Mouse (Mus musculus) embryonic facial prominence, embryonic 10.5 days (tissue): ENCODE measurements around the gene Dll3. TPM values are rescaled to one million over a fixed set of nuclear protein-coding genes. Genes with fewer than 3 reads are reported as not detected.
A peak's percentile ranks its signal among the peaks of the same experiment; 100 is the strongest.

Source experiments
- DNase-seq: peaks from one replicate; pipeline ENCODE4 v3.0.0-alpha.2; 2017; ENCODE audit warnings: low spot score
- H3K27ac ChIP-seq: fragments of 300-500 bp; sonication (generic); replicated peaks from 2 replicates; pipeline ENCODE4 v1.5.1; 2016; ENCODE audit warnings: mild to moderate bottlenecking
- H3K27me3 ChIP-seq: fragments of 300-500 bp; sonication (generic); replicated peaks from 2 replicates; pipeline ENCODE4 v1.6.1; 2016; ENCODE audit warnings: low read depth, mild to moderate bottlenecking; ENCODE audit not compliant: poor library complexity, severe bottlenecking
- H3K36me3 ChIP-seq: fragments of 300-500 bp; sonication (generic); replicated peaks from 2 replicates; pipeline ENCODE4 v1.6.1; 2016; ENCODE audit warnings: mild to moderate bottlenecking, moderate library complexity
- H3K4me1 ChIP-seq: fragments of 300-500 bp; sonication (generic); 2 replicates; pipeline ENCODE4 v1.6.1; 2016
- H3K4me3 ChIP-seq: fragments of 300-500 bp; sonication (generic); 2 replicates; pipeline ENCODE4 v1.5.1; 2016; ENCODE audit warnings: mild to moderate bottlenecking, moderate library complexity
- H3K9me3 ChIP-seq: fragments of 300-500 bp; sonication (generic); 2 replicates; pipeline ENCODE4 v1.6.1; 2016; ENCODE audit warnings: mild to moderate bottlenecking
- WGBS: fragments of 180-500 bp; shearing (Covaris S2); methylation state at CpG from one replicate; pipeline ENCODE4 v1.1.7; 2016; 5-methylcytosine and 5-hydroxymethylcytosine counted together
- polyA plus RNA-seq: library from polyadenylated mRNA; unstranded; fragments of >200 nt; fragmentation: Nextera tagmentation; extraction: Ambion mirVana; gene quantifications from 2 replicates; pipeline ENCODE4 v1.2.1, GENCODE M21; 2016

The Dll3 gene
- 7.3 and 13.9 TPM in 2 replicates for polyA plus RNA-seq

DNA sequence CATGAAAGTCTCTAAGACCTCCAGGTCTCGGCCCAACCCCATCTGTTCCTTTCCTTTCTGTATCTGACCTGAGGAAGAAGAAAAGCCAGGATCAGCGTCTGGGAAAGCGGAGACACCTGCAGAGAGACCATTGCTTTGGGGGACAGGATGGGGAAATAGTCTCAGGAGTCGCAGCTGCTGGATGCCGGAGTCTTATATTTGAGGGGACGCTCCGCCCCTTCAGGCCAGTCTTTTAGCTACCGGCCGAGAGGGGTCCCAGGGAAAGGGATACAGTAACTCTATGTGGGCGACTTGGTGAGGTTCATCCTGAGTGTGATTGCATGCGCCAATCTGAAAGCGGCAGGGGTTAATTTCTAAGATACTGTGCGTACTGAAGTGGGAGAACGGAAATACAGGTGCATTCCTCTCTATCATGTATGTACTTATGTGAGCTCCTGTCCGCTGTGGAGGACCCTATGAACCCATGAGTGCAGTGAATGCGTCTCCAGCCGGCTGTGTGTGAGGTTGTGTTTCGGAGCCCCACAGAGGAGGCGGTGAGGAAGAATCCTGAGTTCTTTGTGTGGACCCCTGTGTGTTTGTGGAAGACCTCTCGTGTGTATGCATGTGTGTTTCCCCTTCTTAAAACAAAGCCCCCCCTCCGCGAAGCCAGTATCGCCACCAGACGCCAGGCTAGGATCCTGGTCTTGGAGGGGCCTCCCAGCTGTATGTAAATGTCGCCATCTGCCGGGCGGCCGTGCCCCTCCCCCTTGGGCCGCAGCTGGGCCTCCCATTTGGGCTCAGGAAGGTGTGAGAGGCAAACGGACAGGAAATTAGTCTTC lies at the start of gene Dll3:
TSS of gene Dll3 (minus strand) at position 623 of the 818 bp plus-strand sequence.
- peak within 1 kb of the TSS; percentile 76 for H3K27ac ChIP-seq
- H3K4me3 ChIP-seq = peak within 1 kb of the TSS; percentile 53
- H3K27me3 ChIP-seq = peaks cover 70% of the 10 kb centered on the region
- WGBS = 1% methylated on average over 30 of the region's 30 CpGs
- peaks cover 32% of the 10 kb centered on the region for H3K4me1 ChIP-seq
- H3K9me3 ChIP-seq = no peaks in the 10 kb centered on the region
- H3K36me3 ChIP-seq = peaks cover 25% of the 10 kb centered on the region
- DNase-seq = peak; percentile 82

DNA sequence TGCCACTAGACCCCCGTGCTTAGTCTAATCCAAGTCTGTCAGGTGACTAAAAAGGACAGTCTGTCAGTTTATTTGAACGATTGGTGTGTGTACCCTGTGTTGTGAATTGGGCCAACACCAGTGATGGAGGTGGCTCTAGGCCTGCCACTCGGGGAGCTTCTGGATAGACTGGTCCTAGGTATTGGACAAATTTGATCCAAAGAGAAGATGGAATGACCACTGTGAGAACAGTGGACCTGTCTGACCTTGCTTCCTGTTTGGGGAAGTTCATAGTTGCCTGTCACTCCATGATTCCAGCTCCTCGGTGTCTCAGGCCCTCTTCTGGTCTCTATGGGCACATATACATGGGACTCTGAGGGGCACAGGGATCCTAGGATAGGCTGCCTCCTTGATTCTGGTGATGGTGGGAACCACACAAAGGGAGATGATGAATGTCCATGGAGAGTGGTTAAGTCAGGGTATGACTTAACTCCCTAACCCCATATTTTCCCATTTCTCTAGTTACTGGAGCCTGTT lies 49.7 kb upstream of the Dll3 start:
- peak overlapping the region; percentile 86 for H3K4me3 ChIP-seq
- WGBS = 39% methylated on average over 4 of the region's 4 CpGs
- H3K36me3 ChIP-seq = peaks cover 47% of the 10 kb centered on the region
- H3K4me1 ChIP-seq = peaks cover 29% of the 10 kb centered on the region
- DNase-seq = no peak
- peak overlapping the region; percentile 96 for H3K27ac ChIP-seq
- H3K9me3 ChIP-seq = no peaks in the 10 kb centered on the region
- H3K27me3 ChIP-seq = no peaks in the 10 kb centered on the region

DNA sequence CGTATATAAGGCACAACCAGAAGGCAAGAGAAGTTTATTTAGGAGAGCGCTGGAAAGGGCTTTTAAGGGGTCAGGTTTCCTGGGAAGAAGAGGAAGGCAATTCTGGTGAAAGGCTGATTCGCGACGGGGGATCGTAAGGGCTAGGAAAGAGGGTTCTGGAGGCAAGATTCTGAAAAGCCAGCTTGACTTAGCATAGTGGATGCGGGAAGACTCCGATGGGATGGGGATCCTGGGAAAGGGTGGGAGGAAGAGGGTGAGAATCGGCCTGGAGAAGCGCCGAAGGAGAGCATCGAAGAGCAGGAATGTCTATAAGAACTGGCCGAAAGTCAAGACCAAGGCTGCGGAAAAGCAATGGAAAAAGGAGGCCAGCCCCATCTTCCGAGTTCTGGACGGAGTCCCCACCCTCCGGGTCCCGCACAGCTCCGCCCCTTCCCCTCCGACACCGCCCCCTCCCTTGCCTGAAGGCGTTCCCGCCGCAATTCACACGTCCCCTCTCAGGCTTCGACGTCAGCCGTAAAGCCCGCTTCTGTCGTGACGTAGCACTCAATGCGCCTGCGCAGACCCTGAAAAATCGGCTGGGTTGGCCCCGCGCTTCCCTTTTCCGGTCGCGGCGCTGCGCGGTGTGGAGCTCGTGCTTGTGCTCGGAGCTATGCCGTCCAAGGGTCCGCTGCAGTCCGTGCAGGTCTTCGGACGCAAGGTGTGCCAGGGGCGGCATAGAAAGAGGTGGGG lies 48.3 kb upstream of the Dll3 start, which contains the start of gene Rps16:
TSS of gene Rps16 (plus strand) at position 498 of the 729 bp plus-strand sequence.
- Histone ChIP-seq H3K27ac (peak within 1 kb of the TSS; percentile 96), H3K27me3 (no peaks in the 10 kb centered on the region), H3K4me1 (peaks cover 26% of the 10 kb centered on the region), H3K9me3 (no peaks in the 10 kb centered on the region), H3K36me3 (peaks cover 40% of the 10 kb centered on the region), H3K4me3 (peak within 1 kb of the TSS; percentile 86)
- DNase-seq = peak; percentile 98
- under 1% methylated on average over 50 of the region's 50 CpGs for WGBS

- no peaks in the 10 kb centered on the region for H3K9me3 ChIP-seq
- H3K27ac ChIP-seq = no peak overlapping the region
- 85% methylated on average over 7 of the region's 7 CpGs for WGBS
- no peaks in the 10 kb centered on the region for H3K27me3 ChIP-seq
- H3K4me1 ChIP-seq = peaks cover 26% of the 10 kb centered on the region
- peak overlapping the region; percentile 21; the same call in 1 of the 2 replicates for H3K4me3 ChIP-seq
- H3K36me3 ChIP-seq = peaks cover 24% of the 10 kb centered on the region
- DNase-seq = no peak
Observed at GRCm38 (mm10) chr7:28348601-28349000, 46.6 kb upstream of the Dll3 start.

DNA sequence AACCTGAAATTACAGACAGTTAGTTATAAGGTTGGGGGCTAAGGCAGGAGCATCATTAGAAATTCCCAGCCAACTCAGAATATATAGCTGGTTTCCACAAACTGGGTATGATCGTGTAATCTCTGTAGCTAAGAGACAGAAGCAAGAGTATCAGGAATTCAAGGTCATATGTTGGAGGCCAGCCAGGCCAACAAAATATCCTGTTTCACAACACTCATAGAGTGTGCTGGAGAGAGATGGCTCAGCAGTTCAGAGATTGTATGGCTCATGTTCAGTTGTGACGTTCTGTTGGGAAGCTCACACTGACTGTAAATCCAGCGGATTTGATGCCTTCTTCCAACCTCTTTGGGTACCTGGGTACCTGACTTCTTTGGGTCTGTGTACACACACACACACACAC lies 45.7 kb upstream of the Dll3 start:
- no peak for DNase-seq
- WGBS = 84% methylated on average over 3 of the region's 3 CpGs
- Histone ChIP-seq H3K9me3 (no peaks in the 10 kb centered on the region), H3K36me3 (peaks cover 15% of the 10 kb centered on the region), H3K27ac (no peak overlapping the region), H3K4me1 (peaks cover 26% of the 10 kb centered on the region), H3K4me3 (no peak overlapping the region), H3K27me3 (no peaks in the 10 kb centered on the region)

DNA sequence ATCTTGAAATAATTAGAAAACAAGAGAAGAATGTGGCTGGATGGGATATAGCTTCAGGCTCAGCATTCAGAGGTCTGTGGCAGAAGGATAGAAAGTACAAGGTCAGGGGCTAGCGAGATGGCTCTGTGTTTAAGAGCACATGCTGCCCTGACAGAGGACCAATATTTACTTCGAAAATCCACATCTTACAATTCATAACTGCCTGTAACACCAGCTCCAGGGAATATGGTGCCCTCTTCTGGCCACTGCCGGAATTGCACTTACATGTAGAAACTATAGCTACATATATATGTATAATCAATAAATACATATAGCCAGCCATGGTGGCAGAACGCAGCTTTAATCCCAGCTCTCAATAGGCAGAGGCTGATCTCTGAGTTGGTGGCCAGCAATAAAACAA lies 42.6 kb upstream of the Dll3 start:
- Histone ChIP-seq H3K27ac (no peak overlapping the region), H3K9me3 (no peaks in the 10 kb centered on the region), H3K36me3 (no peaks in the 10 kb centered on the region), H3K27me3 (no peaks in the 10 kb centered on the region), H3K4me3 (no peak overlapping the region), H3K4me1 (peaks cover 28% of the 10 kb centered on the region)
- WGBS = 9% methylated on average over 4 of the region's 4 CpGs
- DNase-seq = peak; percentile 86

DNA sequence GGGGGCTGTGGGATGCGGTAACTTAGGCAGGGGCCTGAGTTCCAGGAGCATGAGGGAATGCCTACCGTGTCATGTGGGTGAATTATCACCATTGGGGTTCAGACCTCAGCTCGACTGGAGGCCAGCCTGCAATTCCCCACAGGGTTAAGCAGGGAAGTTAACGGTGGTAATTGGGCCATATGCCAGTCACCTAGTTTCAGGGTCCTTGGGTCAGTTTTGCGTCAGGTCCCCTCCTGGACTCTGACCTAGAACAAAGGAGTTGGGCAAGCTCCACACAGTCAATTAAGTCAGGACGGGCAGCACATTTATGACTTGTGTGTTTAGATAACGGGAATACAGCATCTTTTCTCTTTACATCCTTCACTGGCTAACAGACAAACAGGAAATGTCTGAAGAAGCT lies 39.3 kb upstream of the Dll3 start:
- no peak for DNase-seq
- peak overlapping the region; percentile 11; the same call in 1 of the 2 replicates for H3K27ac ChIP-seq
- peaks cover 31% of the 10 kb centered on the region for H3K4me1 ChIP-seq
- H3K4me3 ChIP-seq = no peak overlapping the region
- H3K27me3 ChIP-seq = no peaks in the 10 kb centered on the region
- H3K36me3 ChIP-seq = 0 out of 2 replicates have a peak, but pooled peaks cover 5% of the 10 kb centered on the region
- no peaks in the 10 kb centered on the region for H3K9me3 ChIP-seq
- 49% methylated on average over 7 of the region's 7 CpGs for WGBS

- peak; percentile 49 for DNase-seq
- peaks cover 25% of the 10 kb centered on the region for H3K36me3 ChIP-seq
- H3K27ac ChIP-seq = peak overlapping the region; percentile 93
- WGBS = 80% methylated on average over 19 of the region's 19 CpGs
- no peaks in the 10 kb centered on the region for H3K27me3 ChIP-seq
- peaks cover 35% of the 10 kb centered on the region for H3K4me1 ChIP-seq
- peak overlapping the region; percentile 99 for H3K4me3 ChIP-seq
- no peaks in the 10 kb centered on the region for H3K9me3 ChIP-seq
Observed at GRCm38 (mm10) chr7:28339213-28339917, 37.3 kb upstream of the Dll3 start.

- Histone ChIP-seq H3K27me3 (no peaks in the 10 kb centered on the region), H3K36me3 (peaks cover 33% of the 10 kb centered on the region), H3K27ac (peak within 1 kb of the TSS; percentile 93), H3K4me1 (peaks cover 35% of the 10 kb centered on the region), H3K4me3 (peak within 1 kb of the TSS; percentile 99), H3K9me3 (no peaks in the 10 kb centered on the region)
- WGBS = under 1% methylated on average over 77 of the region's 77 CpGs
- peak; percentile 97 for DNase-seq
Observed at GRCm38 (mm10) chr7:28338108-28338998, 36.3 kb upstream of the Dll3 start, which contains the start of gene Supt5. Gene Supt5, minus strand, starts transcription at chr7:28338746.

DNA sequence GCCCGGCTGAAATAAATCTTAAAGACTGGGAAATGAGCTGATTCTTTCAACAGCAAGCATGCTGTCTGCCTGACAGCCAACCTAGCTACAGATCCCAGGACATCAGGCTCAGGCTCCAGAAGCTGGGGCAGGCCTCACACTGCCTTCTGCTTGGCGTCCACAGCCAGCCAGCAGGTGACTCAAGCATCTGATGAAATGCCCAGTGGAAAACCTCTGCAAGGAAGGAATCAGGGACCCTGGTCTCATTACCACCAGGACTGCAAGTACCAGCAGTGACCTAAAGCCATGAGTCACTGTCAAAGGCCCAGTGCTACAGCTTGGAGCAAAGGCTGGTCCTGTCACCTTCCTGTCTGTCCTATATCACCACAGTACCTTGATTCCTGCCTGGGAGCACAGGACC lies 33.4 kb upstream of the Dll3 start:
- H3K27ac ChIP-seq = no peak overlapping the region
- 88% methylated on average over 2 of the region's 2 CpGs for WGBS
- H3K4me3 ChIP-seq = no peak overlapping the region
- no peaks in the 10 kb centered on the region for H3K9me3 ChIP-seq
- no peaks in the 10 kb centered on the region for H3K27me3 ChIP-seq
- DNase-seq = no peak
- H3K4me1 ChIP-seq = peaks cover 17% of the 10 kb centered on the region
- H3K36me3 ChIP-seq = peaks cover 61% of the 10 kb centered on the region

GRCm38 (mm10) chr7:28334534-28334933 lies 32.5 kb upstream of the Dll3 start:
- Histone ChIP-seq H3K27ac (no peak overlapping the region), H3K27me3 (no peaks in the 10 kb centered on the region), H3K36me3 (peaks cover 71% of the 10 kb centered on the region), H3K4me1 (peaks cover 17% of the 10 kb centered on the region), H3K9me3 (no peaks in the 10 kb centered on the region), H3K4me3 (no peak overlapping the region)
- no peak for DNase-seq
- WGBS = 93% methylated on average over 4 of the region's 4 CpGs
